Mouse (Mus musculus) cerebellum, adult 2 months (tissue): Measurements from ENCODE around the gene Mars2.

ENCODE experiments used
- CTCF ChIP-seq: fragments of 200-500 bp; IDR thresholded peaks from 2 replicates; pipeline ENCODE4 v1.5.1; 2011; ENCODE audit warnings: low read depth, mild to moderate bottlenecking, control low read depth, low read length, moderate library complexity, borderline replicate concordance; ENCODE audit not compliant: insufficient read depth
- POLR2A ChIP-seq: fragments of 200-500 bp; IDR thresholded peaks from 2 replicates; pipeline ENCODE4 v1.6.1; 2011; ENCODE audit warnings: low read length, control low read depth, borderline replicate concordance; ENCODE audit not compliant: insufficient read depth

- TF ChIP-seq POLR2A, result no peak
- no peak for TF ChIP-seq CTCF
These were observed 9.6 kb upstream of the Mars2 start for GRCm38 (mm10) chr1:55227376-55227775.
